Mouse (Mus musculus) heart, postnatal 0 days (tissue): ENCODE measurements at regions not wholly inside any gene's neighbourhood (a gene's known extent, or its start where the extent isn't known, plus 50 kb on each side); places are given as distances from the start of the nearest gene placed in this dataset.

Source experiments
- CTCF ChIP-seq: IDR thresholded peaks from 2 replicates; pipeline ENCODE4 v1.5.1; 2016; ENCODE audit warnings: antibody characterized with exemption, control low read depth, low read depth
- EP300 ChIP-seq: IDR thresholded peaks from 2 replicates; pipeline ENCODE4 v1.6.1; 2016; ENCODE audit warnings: antibody characterized with exemption, low read depth

DNA sequence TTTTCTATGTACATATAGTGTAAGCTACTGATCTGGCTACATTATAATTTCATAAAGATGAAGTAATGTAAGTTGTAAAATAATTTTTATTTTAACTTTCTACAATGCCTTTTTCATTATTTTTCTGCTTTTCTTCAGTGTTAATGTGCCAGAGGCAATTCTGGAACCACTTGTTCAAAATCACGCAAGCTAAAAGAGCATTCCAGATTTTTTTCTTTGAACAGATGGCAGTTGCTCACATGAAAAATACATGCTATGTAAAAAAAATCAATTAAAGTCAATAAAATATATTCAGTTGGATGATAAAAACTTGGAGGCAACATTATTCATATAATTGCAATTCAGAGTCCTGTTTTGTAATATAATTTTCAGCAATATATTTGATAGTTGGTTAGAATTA, 194.7 kb downstream of the Cdh9 start:
- no peak for TF ChIP-seq EP300
- TF ChIP-seq CTCF = no peak
